Mouse (Mus musculus) testis, adult 2 months (tissue): Measurements from ENCODE around the gene D6Wsu163e. TPM values are rescaled to one million over a fixed set of nuclear protein-coding genes. Genes with fewer than 3 reads are reported as not detected.

Experiments used
- H3K27ac ChIP-seq: fragments of 200-500 bp; 2 replicates; pipeline ENCODE4 v1.5.1; 2012; ENCODE audit warnings: low read depth, low read length; ENCODE audit not compliant: control insufficient read depth, insufficient read depth
- H3K27me3 ChIP-seq: fragments of 200-500 bp; 2 replicates; pipeline ENCODE4 v1.6.1; 2012; ENCODE audit warnings: mild to moderate bottlenecking, low read length, moderate library complexity; ENCODE audit not compliant: control insufficient read depth, insufficient read depth
- H3K36me3 ChIP-seq: fragments of 200-500 bp; 2 replicates; pipeline ENCODE4 v1.6.1; 2012; ENCODE audit warnings: mild to moderate bottlenecking, low read length; ENCODE audit not compliant: control insufficient read depth, insufficient read depth
- H3K4me1 ChIP-seq: fragments of 200-500 bp; 2 replicates; pipeline ENCODE4 v1.6.1; 2012; ENCODE audit warnings: low read length; ENCODE audit not compliant: control insufficient read depth, insufficient read depth
- H3K4me3 ChIP-seq: fragments of 200-500 bp; 2 replicates; pipeline ENCODE4 v1.5.1; 2012; ENCODE audit warnings: low read depth, mild to moderate bottlenecking, low read length, moderate library complexity, mixed read lengths; ENCODE audit not compliant: control insufficient read depth
- CTCF ChIP-seq: fragments of 200-500 bp; IDR thresholded peaks from 2 replicates; pipeline ENCODE4 v1.5.1; 2012; ENCODE audit warnings: low read depth, mild to moderate bottlenecking, inconsistent platforms, low read length, moderate library complexity; ENCODE audit not compliant: control insufficient read depth, insufficient read depth, insufficient replicate concordance
- POLR2A ChIP-seq: fragments of 200-500 bp; IDR thresholded peaks from 2 replicates; pipeline ENCODE4 v1.6.1; 2012; ENCODE audit warnings: low read depth, mild to moderate bottlenecking, inconsistent platforms, low read length, moderate library complexity; ENCODE audit not compliant: control insufficient read depth
- polyA plus RNA-seq: library from polyadenylated mRNA; depleted of rRNA; stranded (reverse); fragments of >200 nt; gene quantifications from 2 replicates; pipeline ENCODE4 v1.2.3, GENCODE M21; 2012

The D6Wsu163e gene
- polyA plus RNA-seq, 1 experiment, result 3.4 TPM

DNA sequence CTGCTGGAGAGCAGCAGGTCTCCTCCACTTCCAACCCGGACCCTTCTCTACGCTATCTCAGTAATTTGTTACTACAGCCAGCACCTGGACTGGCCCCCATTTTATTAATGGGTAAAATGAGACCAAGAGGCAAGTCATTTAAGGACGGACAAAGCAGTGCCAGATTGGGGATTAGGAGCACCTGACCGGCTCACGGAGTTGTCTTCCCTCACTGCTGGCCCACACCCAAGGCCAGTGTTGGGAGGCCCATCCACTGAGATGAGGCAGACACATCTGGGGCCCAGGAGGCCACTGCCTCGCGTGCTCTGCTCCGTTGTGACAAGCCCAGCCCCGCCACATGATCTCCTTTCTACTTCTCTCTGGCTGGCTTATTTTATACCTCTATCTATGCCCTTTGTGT, 23.7 kb downstream of the D6Wsu163e start:
- H3K4me1 ChIP-seq, result no peaks in the 10 kb centered on the region
- no peak overlapping the region for H3K27ac ChIP-seq
- H3K36me3 ChIP-seq, result peaks cover 4% of the 10 kb centered on the region
- H3K4me3 ChIP-seq, result no peak overlapping the region
- no peaks in the 10 kb centered on the region for H3K27me3 ChIP-seq
- TF ChIP-seq POLR2A (no peak), CTCF (no peak)

DNA sequence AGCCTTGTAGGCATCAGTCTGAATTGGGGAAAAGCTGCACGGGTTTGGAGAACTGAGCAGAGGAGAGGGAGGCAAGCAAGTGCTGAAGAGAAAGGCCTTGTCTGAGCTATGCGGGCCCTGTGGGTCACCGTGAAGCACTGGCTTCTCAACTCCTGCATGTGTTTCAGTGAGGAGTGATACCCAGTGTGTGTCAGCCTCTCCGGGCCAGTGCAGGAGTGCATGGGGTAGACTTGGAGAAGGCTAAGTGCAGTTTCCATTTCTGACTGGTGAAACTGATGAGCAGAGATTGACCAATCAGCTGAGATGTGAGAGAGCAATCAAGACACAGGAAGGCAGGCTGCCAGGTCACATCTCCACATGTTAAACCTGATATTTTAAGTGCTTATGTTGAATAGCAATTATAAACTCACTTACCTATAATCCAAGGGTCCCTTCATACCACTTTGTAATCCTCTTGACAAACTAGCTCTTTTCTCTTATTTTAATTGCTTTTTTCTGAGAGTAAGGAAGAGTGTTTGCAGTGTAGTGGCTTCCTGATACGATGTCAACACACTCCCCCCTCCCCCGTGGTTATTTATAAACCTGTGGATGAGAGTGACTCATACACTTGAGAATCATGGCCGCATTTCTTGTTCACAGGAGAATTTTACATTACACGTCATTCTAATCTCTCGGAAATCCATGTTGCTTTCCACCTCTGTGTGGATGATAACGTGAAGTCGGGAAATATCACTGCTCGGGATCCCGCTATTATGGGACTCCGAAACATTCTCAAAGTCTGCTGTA, 26.7 kb downstream of the D6Wsu163e start:
- Histone ChIP-seq H3K4me3 (no peak overlapping the region), H3K27me3 (no peaks in the 10 kb centered on the region), H3K27ac (no peak overlapping the region), H3K4me1 (no peaks in the 10 kb centered on the region), H3K36me3 (peaks cover 6% of the 10 kb centered on the region)
- no peak for TF ChIP-seq CTCF
- TF ChIP-seq POLR2A, result no peak

DNA sequence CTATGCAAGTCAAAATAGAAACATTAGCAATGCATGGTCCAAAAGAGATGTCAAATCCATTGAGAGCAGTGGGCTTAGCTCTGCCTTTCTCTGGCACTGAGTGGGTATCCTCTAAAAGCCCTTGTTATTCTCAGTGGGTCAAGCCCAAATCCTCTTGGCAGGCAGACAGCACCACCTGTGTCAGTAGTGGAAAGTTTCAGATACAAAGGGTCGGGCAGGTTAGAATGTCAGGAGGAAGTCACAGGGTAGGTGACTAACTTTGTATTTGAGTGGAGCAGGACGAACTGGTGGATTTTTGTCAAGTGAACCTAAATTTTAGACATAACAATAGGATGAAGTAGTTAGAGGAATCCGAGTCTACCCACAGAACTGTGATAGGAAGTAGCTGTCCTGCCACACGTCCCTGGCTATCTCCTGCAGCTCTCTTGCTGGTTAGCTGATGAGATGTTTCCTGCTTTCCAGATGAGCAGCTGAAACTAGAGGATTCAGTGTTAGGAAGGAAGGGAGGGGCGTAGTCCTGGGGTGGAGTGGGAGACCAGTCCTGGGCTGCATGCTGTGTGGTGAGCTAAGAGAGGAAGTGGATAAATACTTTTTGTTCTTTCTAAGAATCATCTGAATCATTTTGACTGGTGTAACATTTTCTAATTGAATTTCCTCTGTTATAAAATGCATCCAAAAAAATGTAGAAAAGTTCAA, 41.9 kb downstream of the D6Wsu163e start:
- TF ChIP-seq CTCF, result no peak
- no peak for TF ChIP-seq POLR2A
- no peak overlapping the region for H3K4me3 ChIP-seq
- H3K27me3 ChIP-seq, result no peaks in the 10 kb centered on the region
- no peak overlapping the region for H3K27ac ChIP-seq
- H3K4me1 ChIP-seq, result no peaks in the 10 kb centered on the region
- H3K36me3 ChIP-seq, result no peaks in the 10 kb centered on the region

DNA sequence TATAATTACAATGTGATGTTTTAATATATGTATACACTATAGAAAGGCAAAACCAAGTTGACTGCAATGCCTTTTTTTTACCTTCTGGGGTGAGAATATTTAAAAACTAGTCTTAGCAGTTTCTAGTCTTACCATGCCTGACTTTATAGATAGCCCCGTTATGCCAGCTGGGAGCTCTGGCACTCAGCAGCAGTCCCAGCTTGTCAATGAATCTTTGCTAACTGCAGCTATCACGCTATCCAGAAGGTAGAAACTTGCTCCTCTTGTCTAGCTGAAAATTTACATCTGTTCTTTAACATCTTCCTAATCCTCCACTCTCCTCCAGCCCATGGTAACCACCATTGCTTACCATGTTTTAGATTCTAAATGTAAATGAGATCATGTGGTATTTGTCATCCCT, 53.9 kb downstream of the D6Wsu163e start:
- no peak overlapping the region for H3K27ac ChIP-seq
- H3K4me3 ChIP-seq, result no peak overlapping the region
- no peaks in the 10 kb centered on the region for H3K4me1 ChIP-seq
- no peaks in the 10 kb centered on the region for H3K36me3 ChIP-seq
- TF ChIP-seq POLR2A (no peak), CTCF (no peak)
- no peaks in the 10 kb centered on the region for H3K27me3 ChIP-seq

DNA sequence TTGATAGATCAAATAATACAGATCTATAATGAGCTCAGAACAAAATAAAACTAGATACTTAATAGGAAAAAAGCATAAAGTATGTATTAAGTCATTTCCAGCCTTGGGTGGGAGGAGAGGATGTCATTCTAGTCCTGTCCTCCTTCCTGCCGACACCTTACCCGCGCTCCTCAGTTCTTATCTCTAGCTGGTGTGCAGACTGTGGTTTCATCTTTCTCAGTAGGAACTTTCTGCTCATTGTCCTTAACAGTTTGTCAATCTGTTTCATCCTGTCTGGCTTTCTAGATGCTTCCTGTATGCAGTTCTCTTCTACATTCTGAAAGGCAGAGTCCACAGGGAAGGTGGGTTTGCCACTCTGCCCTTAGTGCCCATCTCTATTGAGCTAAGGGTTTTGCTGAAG, 55.7 kb downstream of the D6Wsu163e start:
- Histone ChIP-seq H3K36me3 (no peaks in the 10 kb centered on the region), H3K4me1 (no peaks in the 10 kb centered on the region), H3K4me3 (no peak overlapping the region), H3K27me3 (no peaks in the 10 kb centered on the region), H3K27ac (no peak overlapping the region)
- TF ChIP-seq CTCF, result no peak
- no peak for TF ChIP-seq POLR2A

GRCm38 (mm10) chr6:126996399-126996798, 56.6 kb downstream of the D6Wsu163e start:
- H3K4me3 ChIP-seq, result no peak overlapping the region
- no peaks in the 10 kb centered on the region for H3K36me3 ChIP-seq
- no peak for TF ChIP-seq CTCF
- TF ChIP-seq POLR2A, result no peak
- H3K27me3 ChIP-seq, result no peaks in the 10 kb centered on the region
- H3K4me1 ChIP-seq, result no peaks in the 10 kb centered on the region
- H3K27ac ChIP-seq, result no peak overlapping the region

DNA sequence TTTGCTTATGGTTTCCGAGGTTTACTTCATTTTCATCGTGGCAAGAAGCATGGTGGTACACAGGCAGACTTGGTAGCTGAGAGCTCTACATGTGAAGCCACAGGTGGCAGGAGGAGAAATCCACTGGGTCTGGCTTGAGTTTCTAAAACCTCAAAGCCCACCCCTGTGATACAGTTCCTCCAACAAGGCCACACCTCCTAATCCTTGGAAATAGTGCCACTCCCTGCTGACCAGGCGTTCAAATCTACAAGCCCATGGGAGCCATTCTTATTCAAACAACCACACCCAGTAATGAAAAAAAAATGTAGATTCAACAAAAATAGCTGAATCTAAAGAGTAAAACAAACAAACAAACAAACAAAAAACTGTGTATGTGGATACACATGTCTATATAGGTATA, 65.9 kb downstream of the D6Wsu163e start:
- Histone ChIP-seq H3K27ac (no peak overlapping the region), H3K36me3 (no peaks in the 10 kb centered on the region), H3K27me3 (no peaks in the 10 kb centered on the region), H3K4me1 (0 out of 2 replicates have a peak, but pooled peaks cover 2% of the 10 kb centered on the region), H3K4me3 (no peak overlapping the region)
- TF ChIP-seq CTCF (no peak), POLR2A (no peak)
